Mouse (Mus musculus): ENCODE measurements around the gene Pyroxd1. TPM values are rescaled to one million over a fixed set of nuclear protein-coding genes. Genes with fewer than 3 reads are reported as not detected.

Gene Pyroxd1
- 17.1 TPM in 2 replicates for polyA plus RNA-seq (2015; fragmentation: Nextera tagmentation; extraction: Ambion mirVana)

GRCm38 (mm10) chr6:142345440-142346038, at the start of gene Pyroxd1:
Gene Pyroxd1 (plus strand): TSS chr6:142345654.
- Histone ChIP-seq H3K9me3 (no peaks in the 10 kb centered on the region), H3K27me3 (replicated peaks) (no peaks in the 10 kb centered on the region), H3K36me3 (no peaks in the 10 kb centered on the region), H3K4me3 (replicated peaks) (peak within 1 kb of the TSS; percentile 67), H3K4me2 (peak within 1 kb of the TSS; percentile 55), H3K4me1 (peaks cover 5% of the 10 kb centered on the region), H3K9ac (peak within 1 kb of the TSS; percentile 19; the same call in 1 of the 2 replicates), H3K27ac (peak within 1 kb of the TSS; percentile 87)
- under 1% methylated on average over 48 of the region's 48 CpGs for WGBS
- peak; percentile 93 for ATAC-seq (ENCODE audit: insufficient read depth, low FRiP score, low read depth)

DNA sequence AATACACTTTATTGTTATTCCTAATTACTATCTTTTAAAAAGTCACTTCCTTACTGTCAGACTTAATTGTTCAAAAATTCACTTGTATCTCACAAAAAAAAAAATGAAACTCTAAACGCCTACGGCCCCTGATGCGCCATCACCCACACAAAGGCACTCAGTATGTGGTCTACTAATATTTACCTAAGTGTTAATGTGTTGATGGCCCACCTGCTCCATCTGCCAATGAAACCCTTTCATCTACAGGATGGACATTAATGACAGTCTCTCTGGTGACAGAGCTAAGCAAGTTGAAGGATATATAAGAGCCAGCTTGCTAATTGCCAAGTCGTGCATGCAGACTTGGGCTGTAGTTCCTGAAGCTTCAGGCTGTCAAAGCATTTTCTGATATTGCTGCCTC, 47.4 kb upstream of the Pyroxd1 start, which contains the start of gene Iapp:
Gene Iapp (plus strand): TSS at position 326 of the 400 bp plus-strand sequence.
- WGBS = 45% methylated on average over 4 of the region's 4 CpGs

GRCm38 (mm10) chr6:142305076-142305475, 40.4 kb upstream of the Pyroxd1 start:
- Histone ChIP-seq H3K4me2 (no peak overlapping the region), H3K36me3 (no peaks in the 10 kb centered on the region), H3K27ac (no peak overlapping the region), H3K27me3 (replicated peaks) (no peaks in the 10 kb centered on the region), H3K4me3 (replicated peaks) (no peak overlapping the region), H3K9ac (no peak overlapping the region), H3K9me3 (no peaks in the 10 kb centered on the region), H3K4me1 (no peaks in the 10 kb centered on the region)
- ATAC-seq (ENCODE audit: insufficient read depth, low FRiP score, low read depth) = no peak

More for the DNA sequence above, 47.4 kb upstream of the Pyroxd1 start, which contains the start of gene Iapp:
- no peaks in the 10 kb centered on the region for H3K4me1 ChIP-seq
- H3K27me3 ChIP-seq (replicated peaks) = no peaks in the 10 kb centered on the region
- ATAC-seq (ENCODE audit: insufficient read depth, low FRiP score, low read depth) = no peak
- H3K4me2 ChIP-seq = no peak within 1 kb of the TSS
- no peak within 1 kb of the TSS for H3K4me3 ChIP-seq (replicated peaks)
- H3K9me3 ChIP-seq = no peaks in the 10 kb centered on the region
- no peak within 1 kb of the TSS for H3K27ac ChIP-seq
- H3K9ac ChIP-seq = no peak within 1 kb of the TSS
- no peaks in the 10 kb centered on the region for H3K36me3 ChIP-seq

- Histone ChIP-seq H3K4me1 (no peaks in the 10 kb centered on the region), H3K9ac (no peak overlapping the region), H3K27ac (no peak overlapping the region), H3K36me3 (no peaks in the 10 kb centered on the region), H3K4me2 (no peak overlapping the region), H3K9me3 (no peaks in the 10 kb centered on the region), H3K4me3 (replicated peaks) (no peak overlapping the region), H3K27me3 (replicated peaks) (no peaks in the 10 kb centered on the region)
- ATAC-seq (ENCODE audit: insufficient read depth, low FRiP score, low read depth) = no peak
- 77% methylated on average over 5 of the region's 5 CpGs for WGBS
Observed at GRCm38 (mm10) chr6:142314285-142314684, 31.2 kb upstream of the Pyroxd1 start.

DNA sequence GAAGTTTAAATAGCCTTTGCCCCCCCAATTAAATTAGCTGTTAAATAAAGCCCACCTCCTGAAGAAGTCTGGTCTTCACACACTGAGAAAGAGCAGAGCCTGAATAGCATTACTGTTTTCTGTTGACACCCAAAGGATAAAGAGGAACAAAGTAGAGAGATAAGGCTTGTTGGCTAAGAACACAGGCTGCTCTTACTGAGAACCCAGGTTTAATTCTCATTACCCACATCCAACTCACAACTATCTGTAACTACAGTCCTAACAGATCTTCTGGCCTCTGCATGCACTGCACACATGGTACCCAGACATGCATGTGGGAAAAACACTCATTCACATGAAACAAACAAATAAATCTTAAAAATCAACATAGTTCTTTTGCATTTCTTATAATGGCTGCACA, 28.3 kb upstream of the Pyroxd1 start:
- Histone ChIP-seq H3K27ac (no peak overlapping the region), H3K9me3 (no peaks in the 10 kb centered on the region), H3K27me3 (replicated peaks) (no peaks in the 10 kb centered on the region), H3K4me3 (replicated peaks) (no peak overlapping the region), H3K9ac (no peak overlapping the region), H3K36me3 (no peaks in the 10 kb centered on the region), H3K4me2 (no peak overlapping the region), H3K4me1 (no peaks in the 10 kb centered on the region)
- no peak for ATAC-seq (ENCODE audit: insufficient read depth, low FRiP score, low read depth)

DNA sequence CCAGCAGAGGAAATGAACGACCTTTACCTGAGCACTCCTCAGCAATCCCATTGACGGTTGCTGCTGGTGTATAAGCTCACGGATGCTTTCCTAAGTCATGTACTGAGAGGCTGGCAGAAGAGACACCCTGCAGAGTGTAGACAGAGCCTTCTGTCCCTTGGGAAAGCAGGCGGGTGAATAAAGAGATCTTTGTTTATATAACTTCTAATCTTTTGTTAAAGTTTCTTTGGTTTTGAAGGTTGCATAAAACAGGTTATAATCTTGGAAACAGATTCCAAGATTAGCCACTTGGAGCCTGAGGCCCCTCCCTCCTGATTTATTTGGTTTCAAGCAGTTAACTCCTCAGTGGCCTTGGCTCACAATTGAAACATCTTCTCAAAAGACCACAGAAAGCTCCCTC, 22.6 kb upstream of the Pyroxd1 start, which contains the start of gene Slco1a5:
Gene Slco1a5 (minus strand): TSS at position 101 of the 400 bp plus-strand sequence.
- Histone ChIP-seq H3K4me1 (no peaks in the 10 kb centered on the region), H3K9me3 (no peaks in the 10 kb centered on the region), H3K4me2 (no peak within 1 kb of the TSS), H3K4me3 (replicated peaks) (no peak within 1 kb of the TSS), H3K36me3 (no peaks in the 10 kb centered on the region), H3K9ac (no peak within 1 kb of the TSS), H3K27ac (no peak within 1 kb of the TSS), H3K27me3 (replicated peaks) (no peaks in the 10 kb centered on the region)
- 20% methylated on average over 4 of the region's 4 CpGs for WGBS
- no peak for ATAC-seq (ENCODE audit: insufficient read depth, low FRiP score, low read depth)

- Histone ChIP-seq H3K27ac (no peak overlapping the region), H3K4me2 (no peak overlapping the region), H3K4me1 (no peaks in the 10 kb centered on the region), H3K36me3 (no peaks in the 10 kb centered on the region), H3K9me3 (no peaks in the 10 kb centered on the region), H3K4me3 (replicated peaks) (no peak overlapping the region), H3K9ac (no peak overlapping the region), H3K27me3 (replicated peaks) (no peaks in the 10 kb centered on the region)
- 69% methylated on average over 3 of the region's 3 CpGs for WGBS
- ATAC-seq (ENCODE audit: insufficient read depth, low FRiP score, low read depth) = no peak
Observed at GRCm38 (mm10) chr6:142326598-142326997, 18.9 kb upstream of the Pyroxd1 start.

DNA sequence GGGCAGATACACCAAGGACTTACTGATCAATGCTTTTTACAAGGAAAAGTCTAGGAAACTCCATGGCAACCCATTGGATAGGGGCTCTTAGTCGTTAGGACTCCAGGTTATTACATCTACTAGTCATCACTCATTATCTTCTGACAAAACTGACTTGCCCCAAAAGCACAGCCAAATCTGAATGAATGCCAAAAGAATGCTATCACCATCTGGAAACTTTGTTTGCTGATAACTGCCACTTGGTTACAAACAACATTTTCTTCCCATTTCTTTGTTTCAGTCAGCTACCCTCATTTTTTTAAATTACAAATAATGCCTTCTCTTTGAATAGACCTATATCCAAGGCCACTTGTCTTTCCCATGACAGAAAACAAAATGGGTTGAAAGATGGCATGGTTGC, 16.3 kb upstream of the Pyroxd1 start:
- WGBS = 64% methylated on average over 1 of the region's 1 CpGs
- no peaks in the 10 kb centered on the region for H3K27me3 ChIP-seq (replicated peaks)
- no peak for ATAC-seq (ENCODE audit: insufficient read depth, low FRiP score, low read depth)
- no peak overlapping the region for H3K4me3 ChIP-seq (replicated peaks)
- H3K27ac ChIP-seq = no peak overlapping the region
- no peaks in the 10 kb centered on the region for H3K9me3 ChIP-seq
- no peaks in the 10 kb centered on the region for H3K36me3 ChIP-seq
- no peaks in the 10 kb centered on the region for H3K4me1 ChIP-seq
- H3K9ac ChIP-seq = no peak overlapping the region
- no peak overlapping the region for H3K4me2 ChIP-seq

- no peak overlapping the region for H3K4me2 ChIP-seq
- WGBS = 65% methylated on average over 2 of the region's 2 CpGs
- H3K9me3 ChIP-seq = no peaks in the 10 kb centered on the region
- H3K27me3 ChIP-seq (replicated peaks) = no peaks in the 10 kb centered on the region
- ATAC-seq (ENCODE audit: insufficient read depth, low FRiP score, low read depth) = no peak
- H3K36me3 ChIP-seq = no peaks in the 10 kb centered on the region
- no peaks in the 10 kb centered on the region for H3K4me1 ChIP-seq
- H3K9ac ChIP-seq = no peak overlapping the region
- H3K4me3 ChIP-seq (replicated peaks) = no peak overlapping the region
- H3K27ac ChIP-seq = no peak overlapping the region
Observed at GRCm38 (mm10) chr6:142338961-142339360, 6.5 kb upstream of the Pyroxd1 start.

GRCm38 (mm10) chr6:142339576-142339975, 5.9 kb upstream of the Pyroxd1 start:
- no peaks in the 10 kb centered on the region for H3K27me3 ChIP-seq (replicated peaks)
- H3K27ac ChIP-seq = no peak overlapping the region
- ATAC-seq (ENCODE audit: insufficient read depth, low FRiP score, low read depth) = no peak
- no peak overlapping the region for H3K4me2 ChIP-seq
- 25% methylated on average over 2 of the region's 2 CpGs for WGBS
- no peaks in the 10 kb centered on the region for H3K4me1 ChIP-seq
- no peak overlapping the region for H3K9ac ChIP-seq
- no peaks in the 10 kb centered on the region for H3K9me3 ChIP-seq
- no peak overlapping the region for H3K4me3 ChIP-seq (replicated peaks)
- H3K36me3 ChIP-seq = no peaks in the 10 kb centered on the region

DNA sequence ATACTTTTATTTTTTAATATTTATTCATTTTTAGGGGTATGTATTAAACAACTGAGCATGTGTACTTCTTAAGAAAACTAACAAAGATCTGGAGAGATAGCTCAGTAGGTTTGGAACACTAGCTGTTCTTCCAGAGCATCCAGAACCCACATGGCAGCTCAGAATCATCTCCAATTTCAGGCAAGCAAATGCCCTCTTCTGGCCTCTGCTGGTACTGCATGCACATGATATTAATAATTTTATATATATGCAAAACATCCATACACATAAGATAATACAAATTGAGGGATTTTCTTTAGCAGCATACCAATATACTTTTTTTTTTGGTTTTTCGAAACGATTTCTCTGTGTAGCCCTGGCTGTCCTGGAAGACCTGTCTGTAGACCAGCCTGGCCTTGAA, 1.9 kb upstream of the Pyroxd1 start:
- 70% methylated on average over 2 of the region's 2 CpGs for whole genome bisulfite sequencing
- no peaks in the 10 kb centered on the region for H3K9me3 ChIP-seq
- no peak overlapping the region for H3K9ac ChIP-seq

DNA sequence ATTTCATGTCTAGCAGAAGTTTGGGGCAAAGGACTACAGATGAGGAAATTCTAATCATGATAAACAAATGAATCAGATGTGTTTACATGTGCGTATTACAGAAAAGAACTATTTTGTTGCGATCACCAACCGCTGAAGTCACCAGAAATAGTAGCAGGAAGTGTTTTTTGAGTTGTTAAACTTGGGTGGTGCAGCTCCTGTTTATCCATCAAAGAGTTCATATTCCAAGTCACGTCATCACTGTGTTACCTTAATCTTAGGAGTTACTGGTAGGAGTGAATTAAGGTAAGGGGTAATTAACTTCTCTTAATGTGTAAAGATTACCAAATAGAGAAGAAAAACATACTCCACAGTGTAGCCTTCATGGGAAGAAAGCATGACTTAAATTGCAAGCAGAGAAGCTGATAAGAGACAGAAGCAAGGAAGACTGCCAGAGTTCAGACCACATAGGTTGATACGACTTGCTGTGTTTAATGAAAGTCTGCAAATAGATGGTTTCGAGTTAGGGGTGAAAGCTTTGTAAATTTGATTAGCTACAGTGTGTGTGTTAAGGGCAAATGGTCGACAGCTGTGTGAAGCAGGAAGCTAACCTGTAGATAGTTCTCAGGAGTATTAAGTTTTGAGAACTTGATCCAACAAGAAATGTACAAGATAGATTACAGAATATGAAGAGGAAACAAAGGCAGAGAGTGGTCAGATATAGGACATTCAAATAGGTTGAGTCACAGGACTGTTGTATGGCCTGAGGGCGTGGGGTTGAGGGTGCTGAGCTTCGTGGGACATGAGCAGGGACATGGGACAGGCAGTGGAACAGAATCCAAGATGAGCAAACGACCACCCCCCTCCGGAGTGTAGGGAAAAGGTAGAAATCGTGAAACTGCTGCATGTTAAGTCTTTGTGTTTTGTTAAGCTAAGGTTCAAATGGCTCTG, 992 bp downstream of the Pyroxd1 start:
- Histone ChIP-seq H3K9me3 (no peaks in the 10 kb centered on the region), H3K27ac (peak overlapping the region; percentile 87), H3K4me1 (peaks cover 5% of the 10 kb centered on the region), H3K36me3 (no peaks in the 10 kb centered on the region), H3K27me3 (replicated peaks) (no peaks in the 10 kb centered on the region), H3K4me3 (replicated peaks) (peak overlapping the region; percentile 67), H3K9ac (no peak overlapping the region), H3K4me2 (peak overlapping the region; percentile 55)
- ATAC-seq (ENCODE audit: insufficient read depth, low FRiP score, low read depth) = peak; percentile 31
- 38% methylated on average over 12 of the region's 12 CpGs for WGBS

More for the DNA sequence above, 1.9 kb upstream of the Pyroxd1 start:
- no peak for ATAC-seq (ENCODE audit: insufficient read depth, low FRiP score, low read depth)
- Histone ChIP-seq H3K4me1 (peaks cover 5% of the 10 kb centered on the region), H3K4me3 (replicated peaks) (no peak overlapping the region), H3K27me3 (replicated peaks) (no peaks in the 10 kb centered on the region), H3K4me2 (no peak overlapping the region), H3K36me3 (no peaks in the 10 kb centered on the region), H3K27ac (no peak overlapping the region)
